Mouse (Mus musculus): Measurements from ENCODE around the gene Amd2. TPM values are rescaled to one million over a fixed set of nuclear protein-coding genes. Genes with fewer than 3 reads are reported as not detected.

Gene Amd2
- 10 to 100 TPM; 19.2 to 19.9 TPM for total RNA-seq (2021)
- long read RNA-seq, experiment 1, transcript Amd2-201 (1 exons, 3,218 nt), result major isoform, 35 of 35 reads
- long read RNA-seq, experiment 1, partial matches to known transcripts, result 0 of 35 reads
- long read RNA-seq, experiment 1, other reads (novel, unspliced or antisense), result 0 of 35 reads
- long read RNA-seq, experiment 2, transcript Amd2-201 (1 exons, 3,218 nt), result major isoform, 35 of 35 reads
- long read RNA-seq, experiment 2, partial matches to known transcripts, result 0 of 35 reads
- long read RNA-seq, experiment 2, other reads (novel, unspliced or antisense), result 0 of 35 reads

- intact Hi-C loops (cut with DNase I), result no loop called here
- no peak for DNase-seq (ENCODE audit: low spot score in 2 of 2)
Observed at GRCm38 (mm10) chr10:35711792-35712191, at the start of gene Amd2. Amd2 (minus strand) TSS chr10:35711892.

DNA sequence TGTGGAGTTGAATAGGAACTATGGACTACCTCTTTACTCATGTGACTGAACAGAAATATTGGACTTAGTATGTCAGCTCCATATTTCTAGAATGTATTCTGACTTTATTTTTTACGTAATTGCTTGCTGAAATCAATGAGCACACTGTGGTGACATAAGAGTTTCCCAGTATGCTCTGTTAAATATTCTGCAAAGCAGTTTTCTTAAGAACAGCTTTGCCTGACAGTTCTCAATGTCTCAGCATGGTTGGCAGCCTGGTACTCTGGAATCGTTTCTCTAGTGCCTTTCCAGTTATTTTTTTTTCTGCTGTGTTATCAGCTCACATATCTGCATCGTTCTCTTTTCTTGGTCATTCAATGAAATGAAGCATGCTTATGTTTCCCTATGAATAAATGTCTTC is 49.6 kb upstream of the Amd2 start:
- no peak for DNase-seq (ENCODE audit: low spot score in 2 of 2)
- intact Hi-C loops (cut with DNase I), result no loop called here

- DNase-seq (ENCODE audit: low spot score in 2 of 2), result no peak
- intact Hi-C loops (cut with DNase I), result no loop called here
Observed at GRCm38 (mm10) chr10:35737639-35738038, 25.9 kb upstream of the Amd2 start.

DNA sequence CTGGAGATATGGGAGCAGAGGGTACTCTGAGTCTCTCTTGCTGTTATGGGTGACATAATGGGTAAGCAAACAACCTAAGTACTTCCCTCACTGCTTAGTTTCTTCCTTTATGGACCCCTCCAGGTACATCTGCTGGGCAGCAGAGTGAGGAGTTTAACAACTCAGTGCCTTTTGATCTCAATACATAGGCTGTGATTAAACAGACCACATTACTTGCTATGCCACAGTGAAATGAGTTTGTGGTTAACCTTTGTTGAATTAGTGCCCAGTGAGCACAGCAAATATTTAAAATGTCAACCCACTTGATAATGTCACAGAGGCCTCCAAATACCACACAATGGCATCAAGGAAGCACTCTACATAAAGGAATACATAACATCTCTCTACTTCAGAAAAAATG is 2.6 kb upstream of the Amd2 start:
- DNase-seq (ENCODE audit: low spot score in 2 of 2), result no peak
- intact Hi-C loops (cut with DNase I), result no loop called here
